Mouse (Mus musculus): ENCODE measurements at regions not wholly inside any gene's neighbourhood (a gene's known extent, or its start where the extent isn't known, plus 50 kb on each side); places are given as distances from the start of the nearest gene placed in this dataset.
"Not testable (repeated sequence)": the region's sequence is repeated elsewhere in the genome, so short reads cannot be mapped to it uniquely, and the experiment has no call there.

DNA sequence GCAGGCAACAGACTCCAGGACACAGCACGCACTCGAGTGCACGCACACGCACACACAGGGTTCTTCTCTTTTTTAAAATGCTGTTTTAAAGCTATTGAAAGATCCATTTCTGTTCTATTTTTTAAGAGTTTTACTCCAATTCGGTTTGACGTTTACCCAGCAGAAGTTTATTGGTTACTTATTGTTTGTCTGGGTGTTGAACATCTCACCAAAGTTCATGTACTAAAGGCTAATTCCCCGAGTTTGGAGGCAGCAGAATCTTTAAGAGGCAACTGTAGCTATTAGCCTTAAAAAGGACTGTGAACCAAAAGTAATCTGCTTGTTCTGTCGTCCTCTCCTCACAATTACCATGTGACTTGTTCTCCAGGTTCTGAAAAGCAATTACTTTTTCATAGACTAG, 263.0 kb upstream of the Nfia start:
- no peak overlapping the region for H3K4me3 ChIP-seq
- no peak overlapping the region for H3K27ac ChIP-seq (replicated peaks)
- no peak overlapping the region for H3K4me2 ChIP-seq
- no peaks in the 10 kb centered on the region for H3K27me3 ChIP-seq (replicated peaks)
- H3K36me3 ChIP-seq: no peaks in the 10 kb centered on the region
- H3K9me3 ChIP-seq: no peaks in the 10 kb centered on the region
- H3K4me1 ChIP-seq: no peaks in the 10 kb centered on the region
- no peak overlapping the region for H3K9ac ChIP-seq
- 81% methylated on average over 8 of the region's 8 CpGs for WGBS
- no peak for ATAC-seq (ENCODE audit: extremely low read depth, insufficient number of reproducible peaks, low FRiP score, low TSS enrichment)

DNA sequence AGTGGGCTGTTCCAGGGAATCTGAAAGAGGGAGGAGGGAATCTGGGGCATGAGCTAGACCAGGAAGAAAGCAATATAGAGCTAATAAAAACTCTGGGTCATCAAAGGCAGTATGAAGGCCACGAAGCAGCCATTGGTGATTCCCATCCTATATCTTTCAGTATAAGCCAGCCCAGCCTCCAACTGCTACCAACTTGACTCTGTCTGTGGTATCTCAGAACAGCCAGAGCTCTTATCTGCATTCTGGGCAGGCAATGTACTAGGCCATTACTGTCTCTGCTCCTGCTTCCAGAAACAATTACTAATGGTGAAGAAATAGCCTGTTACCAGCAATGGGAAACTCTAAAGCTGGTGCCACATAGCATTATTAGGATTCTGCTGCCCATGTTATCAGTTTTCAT, 266.8 kb upstream of the Nfia start:
- H3K4me2 ChIP-seq: no peak overlapping the region
- no peak overlapping the region for H3K9ac ChIP-seq
- H3K36me3 ChIP-seq: no peaks in the 10 kb centered on the region
- H3K27me3 ChIP-seq (replicated peaks): no peaks in the 10 kb centered on the region
- no peak overlapping the region for H3K27ac ChIP-seq (replicated peaks)
- peaks cover 3% of the 10 kb centered on the region; the same call in 1 of the 2 replicates for H3K4me1 ChIP-seq
- H3K4me3 ChIP-seq: no peak overlapping the region
- ATAC-seq (ENCODE audit: extremely low read depth, insufficient number of reproducible peaks, low FRiP score, low TSS enrichment): no peak
- H3K9me3 ChIP-seq: no peaks in the 10 kb centered on the region
- 61% methylated on average over 1 of the region's 1 CpGs for WGBS

DNA sequence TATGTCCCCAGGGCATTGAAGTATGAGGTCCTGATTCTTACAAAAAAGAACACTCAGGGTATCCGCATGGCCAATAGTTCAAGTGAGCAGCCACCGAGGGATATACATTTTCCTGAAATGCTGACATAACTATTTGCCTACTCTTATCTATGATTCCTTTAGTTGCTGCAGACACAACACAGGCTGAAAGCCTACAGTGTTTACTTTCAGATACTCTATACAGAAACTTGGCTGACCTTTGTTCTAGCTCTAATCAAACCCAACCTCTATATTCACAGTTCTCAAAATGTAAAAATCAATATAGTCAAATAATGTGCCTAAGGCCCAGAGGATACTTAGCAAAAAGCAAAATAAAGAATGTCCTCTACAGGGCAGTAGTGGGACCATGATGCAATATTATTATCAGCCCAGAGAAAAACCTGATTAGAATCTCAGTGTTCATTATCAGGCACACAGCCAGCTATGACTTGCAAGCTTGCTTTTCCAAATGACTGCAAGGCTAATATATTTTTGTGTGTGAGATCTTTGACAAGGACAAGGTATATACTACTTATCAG, 281.2 kb upstream of the Nfia start:
- Histone ChIP-seq H3K27me3 (replicated peaks) (no peaks in the 10 kb centered on the region), H3K4me3 (no peak overlapping the region), H3K4me1 (peaks cover 13% of the 10 kb centered on the region), H3K9ac (no peak overlapping the region), H3K36me3 (no peaks in the 10 kb centered on the region), H3K4me2 (no peak overlapping the region), H3K27ac (replicated peaks) (no peak overlapping the region), H3K9me3 (no peaks in the 10 kb centered on the region)
- no peak for ATAC-seq (ENCODE audit: extremely low read depth, insufficient number of reproducible peaks, low FRiP score, low TSS enrichment)
- 50% methylated on average over 2 of the region's 2 CpGs for WGBS

DNA sequence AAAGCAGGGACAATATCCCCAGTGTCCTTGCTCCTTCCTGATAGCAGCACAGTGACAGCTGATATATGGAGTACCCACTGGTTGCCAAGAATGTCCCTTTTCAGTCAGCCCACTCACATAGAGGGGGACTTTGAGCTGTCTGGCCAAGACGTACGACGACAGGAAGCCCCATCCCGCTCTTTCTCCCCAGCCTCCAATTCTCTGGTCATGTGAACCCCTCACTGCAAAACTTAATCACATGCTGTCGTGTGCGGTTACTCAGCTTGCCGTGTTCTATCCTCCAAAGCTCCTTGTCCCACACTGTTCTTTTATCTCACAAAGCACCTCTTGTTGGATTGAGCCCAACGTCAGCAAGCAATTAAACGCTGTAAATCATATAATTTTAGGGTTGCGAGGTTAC, 286.2 kb upstream of the Nfia start:
- Histone ChIP-seq H3K9me3 (no peaks in the 10 kb centered on the region), H3K4me3 (no peak overlapping the region), H3K27ac (replicated peaks) (no peak overlapping the region), H3K27me3 (replicated peaks) (no peaks in the 10 kb centered on the region), H3K4me1 (peaks cover 14% of the 10 kb centered on the region), H3K9ac (no peak overlapping the region), H3K4me2 (no peak overlapping the region), H3K36me3 (no peaks in the 10 kb centered on the region)
- ATAC-seq (ENCODE audit: extremely low read depth, insufficient number of reproducible peaks, low FRiP score, low TSS enrichment): no peak
- 39% methylated on average over 10 of the region's 10 CpGs for WGBS

DNA sequence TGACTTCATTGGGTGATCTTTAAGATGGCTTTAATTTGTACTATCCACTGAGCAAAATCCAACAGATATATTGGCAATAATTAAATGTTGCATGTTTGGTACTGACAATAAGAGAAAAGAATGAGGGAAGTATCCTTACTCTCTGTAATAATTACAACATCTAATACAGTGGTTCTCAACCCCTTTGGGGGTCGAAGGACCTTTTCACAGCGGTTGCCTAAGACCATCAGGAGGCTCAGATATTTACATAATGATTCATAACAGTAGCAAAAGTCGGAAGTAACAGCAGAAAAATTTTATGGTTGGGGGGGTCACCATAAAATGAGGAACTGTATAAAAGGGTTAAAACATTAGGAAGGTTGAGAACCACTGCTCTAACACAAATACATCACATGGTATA, 287.3 kb upstream of the Nfia start:
- no peak overlapping the region for H3K4me3 ChIP-seq
- peaks cover 14% of the 10 kb centered on the region for H3K4me1 ChIP-seq
- no peak overlapping the region for H3K27ac ChIP-seq (replicated peaks)
- no peaks in the 10 kb centered on the region for H3K27me3 ChIP-seq (replicated peaks)
- ATAC-seq (ENCODE audit: extremely low read depth, insufficient number of reproducible peaks, low FRiP score, low TSS enrichment): no peak
- no peaks in the 10 kb centered on the region for H3K9me3 ChIP-seq
- no peaks in the 10 kb centered on the region for H3K36me3 ChIP-seq
- no peak overlapping the region for H3K9ac ChIP-seq
- H3K4me2 ChIP-seq: no peak overlapping the region
- 85% methylated on average over 3 of the region's 3 CpGs for WGBS

DNA sequence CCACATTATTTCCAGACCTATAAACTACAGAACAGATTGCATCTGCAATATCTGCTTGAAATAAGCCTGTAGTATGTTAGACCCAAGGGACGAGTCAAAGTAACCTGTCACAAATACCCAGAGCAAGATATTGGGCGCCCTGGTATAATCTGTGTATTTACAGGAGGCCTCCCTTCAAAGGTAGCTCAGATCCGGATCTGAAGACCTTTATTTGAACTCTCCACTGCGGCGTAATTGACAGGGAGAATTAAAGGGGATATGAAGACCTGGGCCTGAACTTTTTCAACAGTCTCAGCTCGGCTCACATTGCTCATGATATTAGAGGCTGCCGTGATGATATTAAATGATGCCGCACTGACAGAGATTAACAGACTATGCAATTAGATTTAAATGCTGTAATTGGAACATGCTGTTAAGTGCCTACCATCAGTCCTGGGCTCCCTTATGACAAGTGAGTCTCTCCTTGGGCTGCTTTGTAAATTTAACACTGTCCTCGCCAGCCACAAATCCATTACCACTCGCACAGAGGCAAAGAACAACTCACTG, 289.8 kb upstream of the Nfia start:
- no peak overlapping the region for H3K27ac ChIP-seq (replicated peaks)
- H3K9me3 ChIP-seq: no peaks in the 10 kb centered on the region
- H3K4me3 ChIP-seq: no peak overlapping the region
- WGBS: 61% methylated on average over 10 of the region's 10 CpGs
- H3K27me3 ChIP-seq (replicated peaks): no peaks in the 10 kb centered on the region
- H3K9ac ChIP-seq: no peak overlapping the region
- H3K4me2 ChIP-seq: no peak overlapping the region
- no peaks in the 10 kb centered on the region for H3K36me3 ChIP-seq
- no peak for ATAC-seq (ENCODE audit: extremely low read depth, insufficient number of reproducible peaks, low FRiP score, low TSS enrichment)
- H3K4me1 ChIP-seq: peaks cover 18% of the 10 kb centered on the region

DNA sequence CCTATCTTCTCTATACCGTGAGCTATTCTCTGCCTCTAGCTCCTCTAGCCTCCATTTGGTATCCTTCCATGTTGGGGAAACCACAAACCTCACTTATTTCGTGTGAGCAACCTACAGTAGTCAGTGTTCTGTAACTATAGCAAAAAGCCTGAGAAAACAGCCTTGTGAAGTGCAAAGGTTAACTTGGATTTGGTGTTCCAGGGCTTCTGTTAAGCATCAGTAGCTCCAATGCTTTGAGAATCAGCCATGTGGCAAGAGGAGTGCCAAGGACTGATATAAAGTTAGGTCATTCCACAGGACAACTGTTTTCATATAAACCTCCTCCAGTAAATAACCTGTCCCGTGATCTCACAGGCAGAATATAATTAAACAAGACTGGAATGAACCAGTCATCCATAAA, 290.7 kb upstream of the Nfia start:
- Histone ChIP-seq H3K9me3 (no peaks in the 10 kb centered on the region), H3K36me3 (no peaks in the 10 kb centered on the region), H3K27me3 (replicated peaks) (no peaks in the 10 kb centered on the region), H3K4me1 (peaks cover 25% of the 10 kb centered on the region), H3K27ac (replicated peaks) (no peak overlapping the region), H3K4me2 (no peak overlapping the region), H3K4me3 (no peak overlapping the region), H3K9ac (no peak overlapping the region)
- no peak for ATAC-seq (ENCODE audit: extremely low read depth, insufficient number of reproducible peaks, low FRiP score, low TSS enrichment)
- 77% methylated on average over 3 of the region's 3 CpGs for WGBS

DNA sequence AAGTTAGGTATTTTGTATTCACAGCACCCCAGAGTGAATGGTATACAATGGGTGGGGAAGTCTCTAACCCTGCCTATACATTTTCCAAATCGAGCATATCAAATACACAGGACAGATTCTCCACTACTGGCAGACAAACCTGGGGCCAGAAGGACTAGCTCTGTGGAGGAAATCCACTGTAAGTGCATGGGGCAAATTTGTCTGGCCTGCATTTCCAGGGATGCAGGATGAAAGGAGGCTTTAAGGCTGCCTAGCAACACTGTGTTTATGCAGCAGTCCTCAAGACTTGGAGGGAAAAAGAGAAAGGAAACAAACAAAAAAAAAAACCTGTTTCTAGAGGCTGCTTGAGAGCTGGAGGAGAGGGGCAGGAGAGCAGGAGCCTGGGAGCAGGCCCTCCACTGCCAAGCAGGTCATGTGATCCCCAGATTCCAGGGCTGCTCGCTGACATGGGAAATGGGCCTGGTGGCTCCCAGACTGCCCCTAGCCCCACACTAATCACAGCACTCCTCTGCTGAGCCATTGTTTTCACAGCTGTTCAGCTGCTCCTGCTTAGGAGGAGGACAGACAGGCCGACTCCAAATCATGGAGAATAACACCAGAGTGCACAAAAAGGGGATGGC, 293.7 kb upstream of the Gm10192 start:
- H3K27me3 ChIP-seq (replicated peaks): no peaks in the 10 kb centered on the region
- WGBS: 15% methylated on average over 3 of the region's 3 CpGs
- ATAC-seq (ENCODE audit: extremely low read depth, insufficient number of reproducible peaks, low FRiP score, low TSS enrichment): peak; percentile 77
- no peak overlapping the region for H3K4me3 ChIP-seq
- H3K27ac ChIP-seq (replicated peaks): peak overlapping the region; percentile 76
- no peak overlapping the region for H3K4me2 ChIP-seq
- peaks cover 23% of the 10 kb centered on the region for H3K4me1 ChIP-seq
- H3K9ac ChIP-seq: no peak overlapping the region
- no peaks in the 10 kb centered on the region for H3K9me3 ChIP-seq
- no peaks in the 10 kb centered on the region for H3K36me3 ChIP-seq

DNA sequence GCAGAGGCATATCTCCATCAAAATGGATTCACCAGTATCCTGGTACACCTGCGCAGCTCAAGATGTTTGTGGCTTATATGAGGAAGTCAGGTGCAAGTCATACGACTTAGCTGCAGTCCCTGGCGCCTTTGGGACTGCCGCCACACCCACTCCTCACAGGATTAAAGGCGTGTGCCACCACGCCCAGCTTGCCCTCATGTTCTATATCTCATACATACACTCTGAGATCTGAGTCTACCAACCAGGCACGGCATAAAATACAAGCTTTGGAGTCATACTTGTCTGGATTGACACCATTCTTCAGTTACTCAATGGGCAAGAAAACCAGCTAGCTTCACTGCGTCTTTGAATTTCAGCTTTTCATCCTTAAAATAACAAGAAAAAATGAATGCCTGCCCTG, 290.5 kb upstream of the Gm10192 start:
- H3K9ac ChIP-seq; H3K36me3 ChIP-seq; H3K9me3 ChIP-seq; H3K27ac ChIP-seq (replicated peaks); H3K4me3 ChIP-seq; H3K27me3 ChIP-seq (replicated peaks); H3K4me2 ChIP-seq; ATAC-seq (ENCODE audit: extremely low read depth, insufficient number of reproducible peaks, low FRiP score, low TSS enrichment): not testable (repeated sequence)
- H3K4me1 ChIP-seq: peaks cover 18% of the 10 kb centered on the region
- 83% methylated on average over 8 of the region's 8 CpGs for WGBS

DNA sequence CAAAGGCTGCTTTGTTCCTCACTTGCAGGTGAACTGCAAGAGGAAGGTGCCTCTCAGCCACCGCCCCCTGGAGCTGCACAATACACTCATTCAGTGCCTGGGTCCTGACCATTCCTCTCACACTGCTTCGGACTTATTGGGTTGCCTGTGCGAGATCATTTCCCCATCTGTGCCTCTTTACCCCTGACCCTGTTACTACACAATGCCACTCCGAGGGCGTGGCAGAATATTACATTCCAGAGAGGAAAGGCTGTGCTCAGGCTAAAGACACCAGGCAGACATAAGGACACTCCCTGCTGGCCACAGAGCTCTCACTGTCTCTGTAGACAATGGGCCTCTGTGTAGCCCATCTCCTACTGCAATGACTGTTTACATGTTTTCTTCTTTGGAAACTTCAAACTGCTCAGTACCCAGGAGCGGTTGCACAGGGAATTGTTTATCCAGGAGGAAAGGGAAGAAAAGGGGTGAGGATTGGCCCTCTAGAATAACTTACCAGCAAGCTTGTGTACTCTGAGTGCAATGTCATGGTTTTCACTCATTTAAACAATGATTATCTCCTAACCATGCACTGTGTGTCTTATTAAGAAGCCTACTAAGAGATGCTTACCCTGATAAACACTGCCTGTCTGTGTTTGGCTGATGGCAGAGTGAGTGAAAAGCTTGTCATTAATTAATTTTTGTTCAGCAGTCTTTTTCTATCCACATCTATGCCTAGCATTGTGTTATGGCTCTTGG, 283.1 kb upstream of the Gm10192 start:
- H3K4me3 ChIP-seq: no peak overlapping the region
- no peaks in the 10 kb centered on the region for H3K27me3 ChIP-seq (replicated peaks)
- H3K4me1 ChIP-seq: no peaks in the 10 kb centered on the region
- WGBS: 64% methylated on average over 6 of the region's 6 CpGs
- no peak overlapping the region for H3K27ac ChIP-seq (replicated peaks)
- no peaks in the 10 kb centered on the region for H3K9me3 ChIP-seq
- no peaks in the 10 kb centered on the region for H3K36me3 ChIP-seq
- no peak overlapping the region for H3K4me2 ChIP-seq
- no peak for ATAC-seq (ENCODE audit: extremely low read depth, insufficient number of reproducible peaks, low FRiP score, low TSS enrichment)
- H3K9ac ChIP-seq: no peak overlapping the region

DNA sequence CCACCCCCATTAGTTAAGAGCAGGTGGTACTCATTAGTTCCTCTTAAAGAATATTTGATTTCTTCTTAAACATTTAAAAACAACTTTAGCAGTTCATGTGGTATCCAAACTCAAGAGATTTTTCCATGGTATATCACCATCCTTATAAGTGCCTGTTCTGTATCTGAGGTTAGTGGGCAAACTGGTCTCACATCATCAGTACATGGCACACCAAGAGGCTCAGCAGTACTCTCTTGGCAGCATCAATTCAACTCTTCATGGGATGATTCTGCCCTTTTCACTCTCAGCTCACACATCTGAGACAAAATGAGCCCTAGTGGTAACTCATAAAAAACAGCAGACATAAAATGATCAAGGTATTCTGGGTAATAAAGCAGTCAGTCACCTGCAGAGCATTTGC, 282.6 kb upstream of the Gm10192 start:
- Histone ChIP-seq H3K4me2 (no peak overlapping the region), H3K27ac (replicated peaks) (no peak overlapping the region), H3K4me1 (no peaks in the 10 kb centered on the region), H3K4me3 (no peak overlapping the region), H3K9me3 (no peaks in the 10 kb centered on the region), H3K36me3 (no peaks in the 10 kb centered on the region), H3K27me3 (replicated peaks) (no peaks in the 10 kb centered on the region), H3K9ac (no peak overlapping the region)
- no peak for ATAC-seq (ENCODE audit: extremely low read depth, insufficient number of reproducible peaks, low FRiP score, low TSS enrichment)

DNA sequence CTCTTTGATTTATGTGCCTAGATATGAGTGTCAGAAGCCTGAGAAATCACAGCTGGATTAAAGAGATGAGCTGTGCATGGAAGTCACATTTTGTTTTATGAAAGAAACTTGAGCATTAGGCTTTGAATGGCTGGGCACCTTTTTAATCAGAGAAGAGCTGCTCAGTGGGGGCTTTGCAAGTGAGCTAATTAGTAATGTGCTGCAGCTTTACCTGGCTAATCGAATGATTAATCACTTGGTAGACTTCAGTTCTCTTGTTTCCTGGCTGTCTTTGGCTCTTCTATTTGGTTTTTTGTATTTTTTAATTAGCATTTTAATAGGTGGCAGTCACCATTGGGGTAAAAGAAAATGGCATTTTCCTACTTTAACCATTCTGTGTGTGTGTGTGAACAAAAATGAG, 278.2 kb upstream of the Gm10192 start:
- Histone ChIP-seq H3K36me3 (no peaks in the 10 kb centered on the region), H3K9me3 (no peaks in the 10 kb centered on the region), H3K9ac (no peak overlapping the region), H3K4me3 (no peak overlapping the region), H3K27me3 (replicated peaks) (no peaks in the 10 kb centered on the region), H3K4me2 (no peak overlapping the region), H3K4me1 (no peaks in the 10 kb centered on the region), H3K27ac (replicated peaks) (no peak overlapping the region)
- WGBS: 76% methylated on average over 1 of the region's 1 CpGs
- no peak for ATAC-seq (ENCODE audit: extremely low read depth, insufficient number of reproducible peaks, low FRiP score, low TSS enrichment)
